Mouse (Mus musculus) T-cell, adult 2 months (primary cell): ENCODE results near the gene Pld4.
A peak's percentile ranks its signal among the peaks of the same experiment; 100 is the strongest.

Experiments
- DNase-seq: peaks from one replicate; pipeline ENCODE4 v3.0.0; 2022; ENCODE audit warnings: low spot score

The Pld4 gene

GRCm38 (mm10) chr12:112760154-112760926 lies at the start of gene Pld4:
Pld4 (plus strand) TSS chr12:112760655.
- DNase-seq: no peak

DNA sequence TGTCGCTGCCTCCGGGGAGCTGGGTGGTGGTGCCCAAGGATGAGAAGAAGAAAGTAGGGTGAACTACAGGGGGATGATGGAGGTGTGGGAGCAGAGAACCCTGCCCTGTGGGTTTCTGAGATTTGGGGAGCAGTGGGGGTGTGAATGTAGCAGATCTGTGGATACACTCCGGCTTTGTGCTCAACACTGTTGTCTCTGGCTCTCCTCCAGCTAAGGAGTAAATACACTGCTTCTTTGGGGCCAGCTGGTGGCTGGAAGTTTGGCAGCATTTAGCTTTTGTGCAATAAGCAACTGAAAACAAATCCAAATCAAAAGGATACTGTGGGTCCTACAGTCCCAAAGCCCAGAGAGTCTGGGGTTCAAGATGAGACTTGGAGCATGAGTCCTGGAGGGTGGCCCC lies 46.5 kb upstream of the Pld4 start:
- no peak for DNase-seq

- peak; percentile 42 for DNase-seq
These were observed 43.3 kb upstream of the Pld4 start for GRCm38 (mm10) chr12:112717140-112717539.

DNA sequence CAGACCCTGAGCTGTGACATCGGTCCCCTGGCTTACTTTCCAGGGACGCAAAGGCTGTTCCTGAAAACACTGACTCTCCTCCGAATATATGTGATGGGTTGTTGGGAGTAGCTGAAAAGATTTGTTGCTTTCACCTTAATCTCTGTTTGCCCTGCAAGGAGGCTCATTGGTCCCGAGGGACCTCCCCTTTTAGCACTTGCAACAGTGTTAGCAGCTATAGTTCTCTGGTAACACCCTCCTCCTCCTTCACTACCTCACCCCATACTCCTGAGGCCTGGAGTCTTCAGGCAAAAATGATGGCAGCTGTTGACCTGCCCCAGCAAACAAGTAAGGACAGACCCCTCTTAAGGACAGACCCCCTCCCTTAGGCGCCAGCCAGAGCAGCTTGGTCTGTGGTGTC lies 41.5 kb upstream of the Pld4 start:
- no peak for DNase-seq

DNA sequence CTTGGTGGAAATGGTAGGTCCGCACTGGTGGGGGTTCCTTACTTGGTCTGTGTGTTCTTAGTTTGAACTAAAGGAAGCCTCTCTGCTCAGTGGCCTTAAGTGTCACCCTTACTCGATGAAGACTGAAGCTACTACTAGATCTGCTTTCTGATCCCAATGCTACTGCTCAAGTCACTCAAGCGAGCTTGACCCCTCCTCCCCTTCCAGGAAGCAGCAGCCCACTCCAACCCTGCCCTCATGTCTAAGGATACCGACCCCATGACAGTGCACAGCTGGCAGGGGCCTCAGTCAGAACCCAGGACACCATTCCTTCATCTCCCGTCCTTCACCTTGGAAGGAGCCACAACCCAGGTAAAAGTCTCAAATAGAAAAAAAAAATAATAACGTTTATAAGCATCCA lies 40.2 kb upstream of the Pld4 start, which contains the start of gene Cep170b:
Gene Cep170b, plus strand, starts transcription at position 240 of the 400 bp plus-strand sequence.
- DNase-seq: no peak

- no peak for DNase-seq
These were observed 39.5 kb upstream of the Pld4 start for GRCm38 (mm10) chr12:112720890-112721423.

DNA sequence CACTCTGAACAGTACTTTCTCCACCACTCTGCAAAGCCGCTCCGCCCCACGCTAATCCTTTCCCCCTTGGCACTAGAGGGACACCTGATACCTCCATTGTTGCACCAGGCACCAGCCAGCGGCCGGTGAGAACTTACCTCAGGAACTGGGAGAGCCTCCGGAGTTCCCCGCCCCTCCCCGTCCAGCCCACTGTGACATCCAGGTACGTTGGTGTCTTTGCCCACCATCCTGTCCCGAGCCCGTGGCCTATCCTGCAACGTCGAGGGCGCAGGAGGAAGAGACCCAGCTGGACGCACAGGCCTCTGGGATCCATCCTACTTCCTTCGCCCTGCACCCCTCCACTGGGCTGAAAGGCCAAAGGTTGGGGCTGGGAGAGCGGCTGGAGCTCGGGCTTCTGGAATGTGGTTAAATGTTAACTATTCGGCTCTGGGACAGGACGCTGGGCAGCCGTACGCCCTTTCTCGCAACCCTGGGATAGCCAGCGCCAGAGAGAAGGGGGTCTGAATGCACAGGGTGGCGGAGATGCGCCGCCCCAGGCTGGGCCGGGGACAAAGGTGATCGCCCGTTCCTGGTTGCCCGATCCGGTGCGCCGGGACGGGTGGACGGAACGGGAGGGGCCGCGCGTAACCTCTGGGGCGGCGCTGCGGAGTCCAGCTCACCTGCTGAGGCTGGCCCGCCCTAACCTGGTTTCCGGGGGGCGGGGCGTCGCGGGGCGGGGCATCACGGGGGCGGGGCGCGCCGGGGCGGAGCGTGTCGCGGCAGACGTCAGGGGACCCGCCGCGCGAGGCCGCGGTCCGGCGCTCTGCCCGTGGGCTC lies 38.8 kb upstream of the Pld4 start:
- DNase-seq: peak; percentile 37

GRCm38 (mm10) chr12:112722240-112723027 lies 38.0 kb upstream of the Pld4 start:
- no peak for DNase-seq

GRCm38 (mm10) chr12:112723028-112723330 lies 37.5 kb upstream of the Pld4 start:
- no peak for DNase-seq

- no peak for DNase-seq
These were observed 37.0 kb upstream of the Pld4 start for GRCm38 (mm10) chr12:112723445-112723844.

GRCm38 (mm10) chr12:112724077-112724805 lies 36.2 kb upstream of the Pld4 start:
- DNase-seq: peak; percentile 58

GRCm38 (mm10) chr12:112727801-112728200 lies 32.7 kb upstream of the Pld4 start:
- no peak for DNase-seq

DNA sequence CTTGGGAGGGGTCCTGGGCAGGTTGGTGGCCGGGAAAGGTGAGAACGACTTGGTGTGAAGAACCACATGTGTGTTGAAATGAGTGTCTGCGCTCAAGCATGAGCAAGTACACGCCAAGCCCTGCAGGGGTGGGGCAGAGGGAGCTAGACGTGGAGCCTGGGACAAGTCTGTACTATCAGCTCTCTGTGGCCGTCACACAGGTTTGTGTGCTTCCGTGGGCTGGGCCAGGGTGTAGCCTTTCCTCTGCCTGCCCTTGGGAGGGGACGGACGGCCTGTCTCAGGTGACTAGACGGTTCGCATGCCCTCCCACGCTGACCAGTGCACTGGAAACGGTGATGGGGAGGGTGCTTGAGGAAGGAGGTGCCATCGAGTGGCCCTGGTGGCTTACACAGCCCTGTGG lies 29.6 kb upstream of the Pld4 start:
- DNase-seq: no peak

DNA sequence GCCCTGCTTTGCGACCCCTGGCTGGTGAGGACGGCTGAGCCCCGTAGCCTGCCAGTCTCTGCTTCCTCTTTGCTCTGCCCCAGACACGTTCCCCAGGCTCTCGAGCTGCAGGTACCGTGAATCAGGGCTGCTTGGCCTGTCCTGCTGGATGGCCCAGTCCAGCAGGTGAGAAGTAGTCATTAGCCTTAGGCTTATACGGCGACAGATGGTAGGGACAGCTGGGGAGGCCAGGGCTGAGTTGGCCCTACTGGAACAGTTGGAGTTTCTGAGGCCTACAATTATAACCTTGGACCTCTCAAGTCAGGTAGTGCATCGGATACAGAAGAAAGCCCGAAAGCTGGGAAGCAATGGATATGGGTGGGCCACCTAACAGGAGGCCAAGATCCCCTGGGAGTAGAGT lies 27.9 kb upstream of the Pld4 start:
- DNase-seq: no peak

DNA sequence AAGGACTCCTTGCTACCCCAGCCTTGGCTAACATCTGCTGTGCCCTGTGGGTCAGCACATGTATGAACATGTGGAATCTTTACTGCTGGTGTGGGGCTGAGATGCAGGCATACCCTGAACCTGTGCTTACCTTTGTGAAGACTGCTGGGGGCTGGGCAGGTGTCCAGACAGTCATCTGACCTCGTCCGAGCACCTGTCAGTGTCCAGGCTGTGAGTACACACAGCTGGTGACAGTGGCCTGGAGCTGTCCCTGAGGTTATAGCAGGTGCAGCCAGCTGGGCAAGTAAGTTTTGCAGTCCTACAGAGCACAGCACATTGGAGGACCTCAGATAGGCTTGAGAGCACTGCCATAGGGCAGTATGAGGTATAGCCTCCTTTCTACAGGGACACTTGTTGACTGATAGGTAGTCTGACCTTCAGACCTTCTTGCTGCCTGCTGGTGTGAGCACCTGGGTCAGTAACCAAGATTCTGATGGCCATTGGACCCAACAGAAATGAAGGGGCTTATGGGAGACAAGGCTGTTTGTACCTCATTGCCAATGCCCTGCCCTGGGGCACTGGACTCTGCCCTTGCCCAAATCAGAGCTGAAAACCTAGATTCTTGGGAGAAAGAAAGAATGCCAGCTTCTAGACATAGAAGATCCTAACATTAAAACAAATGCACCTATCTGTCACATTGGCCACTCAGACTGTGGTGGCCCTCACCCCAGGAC lies 26.2 kb upstream of the Pld4 start:
- DNase-seq: no peak

GRCm38 (mm10) chr12:112734881-112735655 lies 25.4 kb upstream of the Pld4 start:
- no peak for DNase-seq

DNA sequence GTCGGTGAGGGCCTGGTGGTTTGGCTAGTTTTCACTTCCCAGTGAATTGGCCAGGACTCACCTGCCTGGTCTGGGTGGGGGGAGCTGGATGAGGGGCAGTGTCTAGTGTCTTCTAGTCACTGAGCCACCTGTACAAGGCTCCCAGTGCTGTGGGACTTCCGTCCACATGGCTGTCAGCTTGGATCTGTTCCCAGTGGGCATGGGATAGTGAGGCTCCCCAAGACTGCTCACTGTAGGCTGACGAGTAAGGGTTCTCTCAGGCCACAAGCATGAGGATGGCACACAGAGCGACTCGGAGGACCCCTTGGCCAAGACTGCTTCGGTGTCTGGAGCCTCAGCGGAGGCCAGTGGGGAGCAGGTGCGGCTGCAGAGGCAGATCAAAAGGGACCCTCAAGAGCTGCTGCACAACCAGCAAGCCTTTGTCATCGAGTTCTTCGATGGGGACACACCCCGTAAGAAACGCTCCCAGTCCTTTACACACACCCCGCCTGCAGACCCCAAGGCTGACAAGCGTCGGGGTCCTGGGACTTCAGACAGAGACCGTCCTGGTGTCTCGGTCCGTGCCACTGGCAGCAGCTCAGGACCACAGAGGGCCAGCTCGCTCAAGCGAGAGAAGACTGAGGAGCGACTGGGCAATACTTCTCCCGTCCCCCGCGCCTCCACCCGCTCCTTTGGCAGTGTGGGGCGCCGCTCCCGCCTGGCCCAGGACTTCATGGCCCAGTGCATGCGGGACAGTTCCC lies 24.4 kb upstream of the Pld4 start:
- no peak for DNase-seq

DNA sequence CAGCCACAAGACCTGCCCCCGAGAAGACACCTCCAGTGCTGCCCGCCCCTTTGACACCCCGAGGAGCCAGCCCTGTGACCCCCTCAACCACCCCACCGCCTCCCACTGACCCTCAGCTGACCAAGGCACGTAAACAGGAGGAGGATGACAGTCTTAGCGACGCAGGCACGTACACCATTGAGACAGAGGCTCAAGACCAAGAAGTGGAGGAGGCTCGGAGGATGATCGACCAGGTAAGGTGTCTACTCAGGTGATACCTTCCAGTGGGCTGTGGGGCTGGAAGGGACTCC lies 23.9 kb upstream of the Pld4 start:
- no peak for DNase-seq

GRCm38 (mm10) chr12:112737081-112737480 lies 23.4 kb upstream of the Pld4 start:
- no peak for DNase-seq

- DNase-seq: no peak
These were observed 22.7 kb upstream of the Pld4 start for GRCm38 (mm10) chr12:112737761-112738160.
